Mouse (Mus musculus): ENCODE measurements at regions not wholly inside any gene's neighbourhood (a gene's known extent, or its start where the extent isn't known, plus 50 kb on each side); places are given as distances from the start of the nearest gene placed in this dataset.

- no peak overlapping the region for H3K27ac ChIP-seq
- H3K4me1 ChIP-seq = no peaks in the 10 kb centered on the region; the same call in 1 of the 2 replicates
- ATAC-seq (ENCODE audit: low FRiP score, low read depth) = no peak
- H3K9me3 ChIP-seq = no peaks in the 10 kb centered on the region
- H3K27me3 ChIP-seq (replicated peaks) = no peaks in the 10 kb centered on the region
- WGBS = 73% methylated on average over 7 of the region's 7 CpGs
- no peak overlapping the region for H3K4me3 ChIP-seq
- no peak overlapping the region for H3K9ac ChIP-seq
- H3K4me2 ChIP-seq (replicated peaks) = no peak overlapping the region
- H3K36me3 ChIP-seq = no peaks in the 10 kb centered on the region
Observed at GRCm38 (mm10) chr1:190041096-190041706, 119.0 kb upstream of the Smyd2 start.

GRCm38 (mm10) chr1:190038046-190038445 is 115.9 kb upstream of the Smyd2 start:
- 52% methylated on average over 5 of the region's 5 CpGs for WGBS
- no peaks in the 10 kb centered on the region for H3K36me3 ChIP-seq
- ATAC-seq (ENCODE audit: low FRiP score, low read depth) = no peak

GRCm38 (mm10) chr1:190036726-190037125 is 114.6 kb upstream of the Smyd2 start:
- peaks cover 4% of the 10 kb centered on the region; the same call in 1 of the 2 replicates for H3K4me1 ChIP-seq
- no peak overlapping the region for H3K27ac ChIP-seq
- H3K4me3 ChIP-seq = no peak overlapping the region
- 84% methylated on average over 6 of the region's 6 CpGs for WGBS
- no peaks in the 10 kb centered on the region for H3K27me3 ChIP-seq (replicated peaks)
- H3K9ac ChIP-seq = no peak overlapping the region
- H3K36me3 ChIP-seq = no peaks in the 10 kb centered on the region
- H3K9me3 ChIP-seq = no peaks in the 10 kb centered on the region
- H3K4me2 ChIP-seq (replicated peaks) = no peak overlapping the region
- no peak for ATAC-seq (ENCODE audit: low FRiP score, low read depth)

More at GRCm38 (mm10) chr1:190038046-190038445, 115.9 kb upstream of the Smyd2 start:
- no peak overlapping the region for H3K4me2 ChIP-seq (replicated peaks)
- no peak overlapping the region for H3K27ac ChIP-seq
- no peak overlapping the region for H3K9ac ChIP-seq
- H3K27me3 ChIP-seq (replicated peaks) = no peaks in the 10 kb centered on the region
- peaks cover 4% of the 10 kb centered on the region; the same call in 1 of the 2 replicates for H3K4me1 ChIP-seq
- no peaks in the 10 kb centered on the region for H3K9me3 ChIP-seq
- no peak overlapping the region for H3K4me3 ChIP-seq

DNA sequence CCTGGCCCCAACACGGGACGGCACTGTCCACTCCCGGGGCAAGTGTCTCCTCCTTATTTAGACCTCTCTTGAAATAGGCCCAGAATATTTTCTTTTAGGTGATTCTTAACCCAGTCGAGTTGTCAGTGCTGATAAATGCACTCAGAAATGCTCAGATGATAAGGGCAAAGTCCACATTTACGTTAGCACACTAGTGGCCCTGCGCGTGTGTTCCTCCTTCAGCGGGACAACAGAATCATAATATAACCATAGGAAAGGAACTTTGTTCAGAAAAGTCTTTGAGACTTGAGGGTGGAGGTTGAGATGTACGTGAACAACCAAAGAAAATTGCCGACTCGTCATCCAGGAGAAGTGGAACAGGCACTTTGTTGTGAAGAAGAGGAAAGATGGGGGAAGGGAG is 113.8 kb upstream of the Smyd2 start:
- Histone ChIP-seq H3K9me3 (no peaks in the 10 kb centered on the region), H3K4me1 (peaks cover 4% of the 10 kb centered on the region; the same call in 1 of the 2 replicates), H3K9ac (no peak overlapping the region), H3K4me3 (no peak overlapping the region), H3K4me2 (replicated peaks) (no peak overlapping the region), H3K36me3 (no peaks in the 10 kb centered on the region), H3K27ac (no peak overlapping the region), H3K27me3 (replicated peaks) (no peaks in the 10 kb centered on the region)
- WGBS = 92% methylated on average over 11 of the region's 11 CpGs
- ATAC-seq (ENCODE audit: low FRiP score, low read depth) = no peak

- H3K4me3 ChIP-seq = no peak overlapping the region
- 44% methylated on average over 5 of the region's 5 CpGs for WGBS
- H3K9ac ChIP-seq = no peak overlapping the region
- no peak for ATAC-seq (ENCODE audit: low FRiP score, low read depth)
- no peaks in the 10 kb centered on the region for H3K36me3 ChIP-seq
- H3K4me1 ChIP-seq = peaks cover 4% of the 10 kb centered on the region; the same call in 1 of the 2 replicates
- H3K4me2 ChIP-seq (replicated peaks) = no peak overlapping the region
- no peaks in the 10 kb centered on the region for H3K9me3 ChIP-seq
- no peak overlapping the region for H3K27ac ChIP-seq
- no peaks in the 10 kb centered on the region for H3K27me3 ChIP-seq (replicated peaks)
Observed at GRCm38 (mm10) chr1:190034091-190034490, 111.9 kb upstream of the Smyd2 start.

DNA sequence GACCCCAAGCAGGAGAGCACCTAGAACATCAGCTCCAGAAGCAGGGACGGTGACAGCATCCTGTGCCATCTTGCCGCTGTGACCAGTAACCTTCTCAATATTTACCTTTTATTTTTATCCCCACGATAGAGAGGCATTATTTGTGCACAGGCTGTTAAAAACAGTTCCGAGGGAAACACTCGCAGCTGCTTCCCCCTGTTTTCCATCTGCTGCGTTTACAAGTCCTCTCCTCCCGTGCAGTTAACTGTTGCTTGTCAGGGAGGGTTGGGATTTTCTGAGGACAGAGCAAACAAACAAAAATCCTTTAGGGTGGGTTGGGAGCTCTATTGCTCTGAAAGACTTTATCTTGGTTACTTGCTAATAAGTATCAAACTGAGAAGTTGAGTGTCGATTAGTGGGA is 105.4 kb upstream of the Smyd2 start:
- ATAC-seq (ENCODE audit: low FRiP score, low read depth) = no peak
- no peaks in the 10 kb centered on the region for H3K27me3 ChIP-seq (replicated peaks)
- no peak overlapping the region for H3K4me2 ChIP-seq (replicated peaks)
- no peak overlapping the region for H3K27ac ChIP-seq
- H3K36me3 ChIP-seq = no peaks in the 10 kb centered on the region
- 50% methylated on average over 8 of the region's 8 CpGs for whole genome bisulfite sequencing
- no peak overlapping the region for H3K4me3 ChIP-seq
- no peak overlapping the region for H3K9ac ChIP-seq
- no peaks in the 10 kb centered on the region for H3K9me3 ChIP-seq
- no peaks in the 10 kb centered on the region for H3K4me1 ChIP-seq

GRCm38 (mm10) chr1:190009466-190009865 is 87.3 kb upstream of the Smyd2 start:
- no peak for ATAC-seq (ENCODE audit: low FRiP score, low read depth)
- peaks cover 7% of the 10 kb centered on the region; the same call in 1 of the 2 replicates for H3K4me1 ChIP-seq
- H3K4me3 ChIP-seq = no peak overlapping the region
- H3K9ac ChIP-seq = no peak overlapping the region
- WGBS = 81% methylated on average over 6 of the region's 6 CpGs
- no peak overlapping the region for H3K4me2 ChIP-seq (replicated peaks)
- H3K36me3 ChIP-seq = no peaks in the 10 kb centered on the region
- H3K27me3 ChIP-seq (replicated peaks) = no peaks in the 10 kb centered on the region
- H3K9me3 ChIP-seq = no peaks in the 10 kb centered on the region
- no peak overlapping the region for H3K27ac ChIP-seq

DNA sequence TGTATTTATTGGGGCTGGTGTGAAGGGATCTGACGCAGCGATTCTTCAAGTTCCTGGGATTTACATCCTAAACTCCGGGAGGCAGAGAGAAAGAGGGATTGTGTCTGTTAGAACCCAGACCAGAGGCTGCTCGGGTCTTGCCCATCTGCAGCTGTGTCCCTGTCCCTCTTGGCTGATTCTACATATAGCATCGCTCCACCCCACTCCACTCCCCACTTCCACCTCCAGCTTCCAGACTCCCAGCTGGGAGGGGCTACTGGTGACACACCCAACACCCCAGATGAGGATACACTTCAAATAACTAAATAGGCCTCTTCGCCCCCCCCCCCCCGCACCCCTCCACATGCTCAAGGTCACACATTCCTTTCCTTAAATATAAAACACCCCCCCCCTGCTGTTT is 85.1 kb upstream of the Smyd2 start:
- H3K36me3 ChIP-seq = no peaks in the 10 kb centered on the region
- H3K9ac ChIP-seq = no peak overlapping the region
- H3K4me1 ChIP-seq = peaks cover 7% of the 10 kb centered on the region; the same call in 1 of the 2 replicates
- ATAC-seq (ENCODE audit: low FRiP score, low read depth) = no peak
- no peaks in the 10 kb centered on the region for H3K27me3 ChIP-seq (replicated peaks)
- H3K9me3 ChIP-seq = no peaks in the 10 kb centered on the region
- H3K4me2 ChIP-seq (replicated peaks) = no peak overlapping the region
- H3K27ac ChIP-seq = no peak overlapping the region
- whole genome bisulfite sequencing = 44% methylated on average over 5 of the region's 7 CpGs
- H3K4me3 ChIP-seq = no peak overlapping the region

DNA sequence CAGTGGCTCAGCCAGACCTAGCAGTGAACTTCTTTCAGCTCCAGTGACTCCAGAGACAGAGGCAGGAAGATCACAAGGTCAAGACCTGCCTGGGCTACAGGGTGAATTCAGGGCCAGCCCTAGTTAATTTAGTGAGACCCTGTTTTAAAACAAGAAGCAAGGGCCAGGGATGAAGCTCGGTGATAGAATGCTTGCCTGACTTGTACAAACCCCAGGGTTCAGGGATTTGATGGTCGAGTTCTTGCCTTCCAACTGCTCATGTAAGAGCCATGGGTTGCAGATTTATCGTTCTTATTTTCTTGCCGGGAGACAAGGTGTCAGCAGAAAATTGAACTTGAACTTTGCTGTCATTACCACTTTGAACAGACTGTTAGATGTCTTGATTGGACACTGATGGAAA is 78.9 kb upstream of the Smyd2 start:
- ATAC-seq (ENCODE audit: low FRiP score, low read depth) = no peak
- Histone ChIP-seq H3K27me3 (replicated peaks) (no peaks in the 10 kb centered on the region), H3K9ac (no peak overlapping the region), H3K27ac (no peak overlapping the region), H3K4me1 (no peaks in the 10 kb centered on the region), H3K36me3 (no peaks in the 10 kb centered on the region), H3K4me2 (replicated peaks) (no peak overlapping the region), H3K9me3 (0 out of 2 replicates have a peak, but pooled peaks cover 8% of the 10 kb centered on the region), H3K4me3 (no peak overlapping the region)
- WGBS = 78% methylated on average over 4 of the region's 4 CpGs

DNA sequence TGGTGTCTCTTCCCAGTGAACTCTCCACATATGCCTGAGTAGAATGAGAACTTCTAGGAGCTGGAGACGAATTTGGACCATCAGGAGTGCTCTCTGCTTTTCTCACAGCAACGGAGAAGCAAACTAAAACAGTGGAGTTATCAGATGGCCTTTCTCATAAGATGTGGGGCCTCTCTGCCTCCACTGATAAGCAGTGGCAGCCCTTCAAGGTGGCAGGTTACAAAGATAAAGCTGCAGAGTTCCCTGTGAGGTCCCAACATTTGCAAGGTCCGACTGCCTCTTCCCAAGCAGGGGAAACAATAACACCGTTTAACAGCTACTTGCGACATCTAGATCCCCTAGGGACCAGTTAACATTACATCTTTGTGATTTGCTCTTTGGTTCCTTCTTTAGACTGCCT is 71.5 kb upstream of the Smyd2 start:
- H3K36me3 ChIP-seq = no peaks in the 10 kb centered on the region
- WGBS = 55% methylated on average over 5 of the region's 5 CpGs

DNA sequence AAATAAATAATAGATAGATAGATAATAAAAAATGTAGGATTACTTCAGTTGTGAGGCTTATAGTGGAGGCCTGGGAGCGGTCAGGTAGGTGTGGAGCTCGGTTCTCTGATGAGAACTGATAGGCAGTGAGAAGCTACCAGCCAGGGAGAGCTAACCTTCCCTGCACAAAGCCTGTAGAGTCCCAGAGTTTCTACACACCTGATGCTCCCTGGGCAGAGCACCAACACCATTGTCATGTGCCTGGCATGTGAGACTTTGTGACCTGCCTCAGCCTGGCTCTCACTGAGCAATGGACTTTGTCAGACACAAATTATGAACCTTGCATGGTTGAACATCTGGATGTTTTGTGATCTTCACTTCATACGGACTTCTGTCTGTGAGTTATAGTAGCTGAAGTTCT is 71.1 kb upstream of the Smyd2 start:
- Histone ChIP-seq H3K4me2 (replicated peaks) (no peak overlapping the region), H3K9me3 (no peaks in the 10 kb centered on the region), H3K36me3 (no peaks in the 10 kb centered on the region), H3K27ac (no peak overlapping the region), H3K27me3 (replicated peaks) (no peaks in the 10 kb centered on the region), H3K4me1 (peaks cover 11% of the 10 kb centered on the region), H3K9ac (no peak overlapping the region), H3K4me3 (no peak overlapping the region)
- 86% methylated on average over 3 of the region's 3 CpGs for WGBS
- no peak for ATAC-seq (ENCODE audit: low FRiP score, low read depth)

More for the DNA sequence above, 71.5 kb upstream of the Smyd2 start:
- Histone ChIP-seq H3K4me1 (peaks cover 11% of the 10 kb centered on the region), H3K27ac (no peak overlapping the region), H3K4me2 (replicated peaks) (no peak overlapping the region), H3K9ac (no peak overlapping the region), H3K27me3 (replicated peaks) (no peaks in the 10 kb centered on the region), H3K4me3 (no peak overlapping the region), H3K9me3 (no peaks in the 10 kb centered on the region)
- ATAC-seq (ENCODE audit: low FRiP score, low read depth) = no peak

DNA sequence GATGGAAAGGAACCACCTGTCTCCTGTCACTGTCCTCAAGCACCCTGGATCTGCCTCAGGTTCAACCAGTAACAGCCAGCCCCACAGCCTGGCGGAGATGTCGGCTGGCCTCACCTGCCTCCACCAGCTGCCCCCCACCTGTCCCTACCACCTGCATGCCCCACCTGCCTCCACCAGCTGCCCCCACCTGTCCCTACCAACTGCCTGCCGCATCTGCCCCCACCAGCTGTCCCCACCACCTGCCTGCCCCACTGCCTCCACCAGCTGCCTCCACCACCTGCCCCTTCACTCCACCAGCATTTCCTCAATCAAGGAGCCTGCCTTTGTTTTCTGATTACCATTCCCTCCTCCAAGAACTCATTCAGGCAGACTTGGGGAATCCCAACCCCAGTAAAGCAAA is 68.9 kb upstream of the Smyd2 start:
- no peak overlapping the region for H3K9ac ChIP-seq
- no peak for ATAC-seq (ENCODE audit: low FRiP score, low read depth)
- 63% methylated on average over 3 of the region's 3 CpGs for WGBS
- H3K4me1 ChIP-seq = peaks cover 11% of the 10 kb centered on the region
- H3K27me3 ChIP-seq (replicated peaks) = no peaks in the 10 kb centered on the region
- no peak overlapping the region for H3K4me3 ChIP-seq
- H3K4me2 ChIP-seq (replicated peaks) = no peak overlapping the region
- H3K9me3 ChIP-seq = no peaks in the 10 kb centered on the region
- H3K27ac ChIP-seq = no peak overlapping the region
- H3K36me3 ChIP-seq = no peaks in the 10 kb centered on the region

GRCm38 (mm10) chr1:189990046-189990622 is 68.0 kb upstream of the Smyd2 start:
- Histone ChIP-seq H3K4me1 (peaks cover 11% of the 10 kb centered on the region), H3K9me3 (no peaks in the 10 kb centered on the region), H3K4me2 (replicated peaks) (0 out of 2 replicates have a peak overlapping the region, but pooled peaks have one; percentile 14), H3K4me3 (no peak overlapping the region), H3K27ac (no peak overlapping the region), H3K36me3 (no peaks in the 10 kb centered on the region), H3K9ac (no peak overlapping the region), H3K27me3 (replicated peaks) (no peaks in the 10 kb centered on the region)
- ATAC-seq (ENCODE audit: low FRiP score, low read depth) = no peak
- WGBS = 8% methylated on average over 11 of the region's 11 CpGs

Measured in neural tube, embryonic 12.5 days (tissue).